Mouse (Mus musculus) R1 (cell line): ENCODE results near the gene Spryd4.
"Not testable (repeated sequence)": the region's sequence is repeated elsewhere in the genome, so short reads cannot be mapped to it uniquely, and the experiment has no call there.

Experiments
- DNase-seq: peaks from one replicate; pipeline ENCODE4 v3.0.0-alpha.2; 2018; ENCODE audit warnings: low read depth, low spot score

The Spryd4 gene

DNA sequence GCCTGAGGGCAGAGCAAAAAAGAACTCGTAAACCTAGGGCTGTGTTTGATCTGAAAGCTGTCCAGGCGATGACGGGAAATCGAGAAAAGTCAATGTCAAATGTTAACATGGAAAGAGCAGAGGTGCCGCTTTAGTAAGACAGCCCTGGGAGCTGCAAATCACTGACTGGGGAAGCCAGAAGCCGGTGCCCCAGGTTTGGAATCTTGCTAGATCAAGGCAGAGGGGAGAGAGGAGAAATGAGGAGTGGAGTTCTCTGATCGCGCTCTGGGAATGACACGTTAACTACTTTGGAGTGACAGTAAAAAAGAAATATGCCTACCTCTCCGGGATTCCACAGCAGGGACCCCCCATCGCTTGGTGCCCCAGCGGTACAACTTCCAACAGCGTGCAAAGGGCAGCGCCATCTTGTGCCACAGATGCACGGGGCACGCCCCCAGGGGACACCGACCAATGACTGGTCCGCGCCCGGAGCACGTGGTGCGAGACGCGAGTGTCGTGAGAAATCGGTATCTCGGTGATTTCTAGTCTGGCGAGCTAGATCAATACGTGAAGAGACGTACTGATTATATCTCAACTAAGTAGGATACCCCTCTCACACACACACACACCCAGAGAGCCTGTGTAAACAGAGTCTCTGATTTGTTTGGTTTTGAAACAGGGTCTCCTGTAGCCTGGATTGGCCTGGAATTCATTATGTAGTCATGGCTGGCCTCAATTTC, at the start of gene Spryd4:
TSS of gene Spryd4 (minus strand) at position 418 of the 719 bp plus-strand sequence.
- DNase-seq = peak; percentile 95

DNA sequence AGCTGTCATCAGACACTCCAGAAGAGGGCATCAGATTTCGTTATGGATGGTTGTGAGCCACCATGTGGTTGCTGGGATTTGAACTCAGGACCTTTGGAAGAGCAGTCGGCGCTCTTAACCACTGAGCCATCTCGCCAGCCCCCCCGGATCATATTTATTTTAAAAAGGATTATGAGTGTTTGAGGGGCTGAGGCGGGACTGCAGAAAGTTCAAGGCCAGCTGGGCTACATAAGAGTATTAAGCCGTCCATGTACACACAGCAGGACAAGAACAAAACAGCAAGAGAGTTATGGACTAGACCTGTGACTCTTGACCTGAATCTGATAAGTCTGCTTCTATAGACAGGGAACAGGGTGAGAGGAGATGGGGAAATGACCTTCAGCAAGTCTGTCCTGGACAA, 48.8 kb upstream of the Spryd4 start:
- DNase-seq = not testable (repeated sequence)

DNA sequence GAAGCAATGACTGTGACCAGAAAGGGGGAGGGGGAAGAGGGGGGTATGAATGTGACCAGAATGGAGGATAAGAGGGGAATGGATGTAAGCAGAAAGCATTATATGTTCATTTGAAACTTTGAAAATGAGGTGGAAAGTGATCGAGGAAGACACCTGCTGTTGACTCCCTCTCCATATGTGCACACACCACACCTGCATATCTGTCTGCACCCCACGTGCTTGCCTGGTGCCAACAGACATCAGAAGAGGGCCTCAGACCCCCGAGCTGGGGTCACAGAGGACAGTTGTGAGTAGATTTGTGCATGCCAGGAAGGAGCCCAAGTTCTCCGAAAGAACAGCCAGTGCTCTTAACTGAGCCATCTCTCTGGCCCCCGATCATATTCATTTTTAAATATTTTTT, 48.3 kb upstream of the Spryd4 start:
- no peak for DNase-seq

DNA sequence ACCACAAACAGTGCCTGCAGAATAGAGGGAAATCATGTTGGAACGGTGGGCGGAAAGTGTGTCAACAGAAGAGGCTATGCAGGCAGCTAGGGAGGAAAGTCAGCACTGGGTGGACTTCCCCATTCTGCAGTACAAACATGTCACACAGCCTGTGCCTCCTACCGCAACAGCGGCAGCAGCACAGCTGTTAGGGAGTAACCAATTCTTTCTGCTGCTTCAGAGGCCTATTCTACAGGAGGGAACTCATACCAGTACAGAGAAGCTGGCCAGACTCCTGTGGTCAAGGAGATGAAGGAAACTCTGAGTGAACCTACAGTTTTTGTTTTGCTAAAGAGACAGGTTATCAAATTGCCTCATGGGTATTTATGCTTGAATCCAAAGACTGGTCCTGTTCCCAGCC, 47.3 kb upstream of the Spryd4 start:
- no peak for DNase-seq

DNA sequence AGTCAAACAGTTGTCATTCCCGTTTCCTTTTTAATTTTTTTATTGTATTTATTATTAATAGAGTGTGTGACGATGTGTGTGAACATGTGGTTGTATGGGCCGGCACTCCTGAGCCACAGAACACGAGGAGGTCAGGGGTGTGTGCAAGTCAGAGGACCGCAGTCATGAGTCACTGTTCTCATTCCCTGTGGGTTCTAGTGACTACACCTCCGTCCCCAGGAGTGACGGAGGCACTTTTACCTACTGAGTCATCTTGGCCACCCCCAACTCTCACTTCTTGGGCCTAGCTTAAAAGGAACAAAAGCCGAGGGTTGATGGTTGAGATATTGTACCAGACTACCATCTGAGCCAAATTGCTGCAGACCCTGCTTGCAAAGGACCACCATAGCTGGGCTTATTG, 44.7 kb upstream of the Spryd4 start:
- DNase-seq = no peak

DNA sequence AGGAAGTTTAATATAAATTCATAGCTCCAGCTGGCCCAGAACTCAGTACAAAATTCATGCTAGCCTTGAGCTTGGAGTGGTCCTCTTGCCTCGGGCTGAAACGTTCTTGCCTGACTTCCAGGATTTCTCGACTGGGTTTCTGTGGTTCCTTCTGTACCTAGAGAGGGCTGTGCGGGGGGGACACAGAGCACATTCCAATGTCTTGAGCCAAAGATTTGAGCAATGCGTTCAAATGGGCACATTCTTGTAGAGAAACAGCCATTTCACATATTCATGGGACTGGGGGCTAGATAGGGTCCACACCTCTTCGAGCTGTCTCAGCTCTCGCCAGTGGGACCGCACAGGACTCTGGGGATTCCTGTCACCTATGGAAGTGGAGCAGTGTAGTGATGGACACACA, 44.3 kb upstream of the Spryd4 start:
- no peak for DNase-seq

DNA sequence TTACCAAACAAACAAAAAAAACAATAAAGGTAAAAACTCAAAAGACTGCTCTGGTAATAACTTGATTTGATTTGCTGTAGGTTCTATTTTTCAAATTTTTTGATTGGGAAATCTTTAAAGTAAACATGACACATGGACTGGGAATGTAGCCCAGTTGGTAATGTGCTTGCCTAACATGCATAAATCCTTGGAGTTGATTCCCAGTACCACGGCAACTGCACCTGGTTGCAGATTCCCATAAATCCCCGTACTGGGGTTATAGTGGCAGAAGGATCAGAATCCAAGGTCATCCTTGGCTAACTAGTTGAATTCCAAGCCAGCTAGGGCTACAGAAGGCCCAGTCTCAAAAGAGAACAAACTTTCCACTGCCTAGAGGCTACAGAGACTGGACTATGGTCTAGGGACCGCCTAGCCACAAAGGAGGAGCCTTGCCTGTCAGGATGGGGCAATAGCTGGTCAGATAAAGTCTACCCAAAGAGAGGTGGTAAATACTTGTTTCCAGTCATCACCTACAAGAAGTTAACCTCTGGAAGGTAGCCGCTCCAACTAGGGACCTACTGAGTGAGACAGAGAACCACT, 42.2 kb upstream of the Spryd4 start, which contains the start of gene Apon:
TSS of gene Apon (plus strand) at position 420 of the 579 bp plus-strand sequence.
- DNase-seq = no peak

DNA sequence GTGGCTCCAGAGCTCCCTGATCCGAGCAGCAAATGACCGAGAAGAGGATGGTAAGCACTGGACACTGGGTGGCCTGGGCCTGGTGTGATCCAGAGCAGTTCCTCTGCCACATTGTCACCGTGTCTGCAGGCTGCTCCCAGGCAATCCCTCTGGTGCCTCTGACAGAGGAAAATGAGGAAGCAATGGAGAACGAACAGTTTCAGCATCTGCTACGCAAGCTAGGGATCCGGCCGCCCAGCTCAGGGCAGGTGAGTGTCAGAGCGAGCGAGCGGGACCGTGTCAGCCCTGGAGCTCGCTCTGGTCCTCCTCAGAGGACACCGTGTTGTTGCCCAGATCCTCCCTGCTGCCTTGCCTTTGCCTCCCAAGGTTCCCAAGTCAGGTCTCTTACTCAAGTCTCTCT, 39.0 kb upstream of the Spryd4 start:
- DNase-seq = no peak

DNA sequence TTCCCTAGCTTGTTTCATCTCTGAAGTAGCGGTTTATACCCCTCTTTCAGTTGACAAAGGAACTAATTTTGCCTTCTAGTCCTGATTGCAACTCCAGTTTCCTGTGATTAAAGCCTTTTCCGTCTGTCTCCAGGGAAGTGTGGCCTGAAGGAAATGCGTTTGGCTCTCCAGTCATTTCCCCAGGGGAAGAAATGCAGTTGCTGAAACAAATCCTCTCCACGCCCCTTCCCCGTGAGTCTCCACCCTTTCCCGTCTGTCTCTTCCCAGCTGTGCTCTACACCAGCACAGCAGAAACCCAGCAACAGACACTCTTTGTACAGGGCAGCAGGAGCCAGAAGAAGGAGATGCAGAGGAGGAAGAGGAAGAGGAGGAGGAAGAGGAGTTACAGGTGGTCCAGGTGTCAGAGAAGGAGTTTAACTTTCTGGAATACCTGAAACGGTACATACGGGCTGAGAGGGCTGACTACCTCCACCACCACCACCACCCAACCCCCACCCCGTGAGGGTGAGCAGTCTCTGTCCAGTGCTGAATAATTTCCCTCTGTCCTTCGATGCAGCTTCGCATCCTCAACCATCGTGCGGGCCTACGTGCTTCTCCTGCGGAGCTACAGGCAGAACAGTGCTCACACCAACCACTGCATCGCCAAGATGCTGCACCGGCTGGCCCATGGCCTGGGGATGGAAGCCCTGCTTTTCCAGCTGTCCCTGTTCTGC, 35.6 kb upstream of the Spryd4 start:
- DNase-seq = peak; percentile 92

DNA sequence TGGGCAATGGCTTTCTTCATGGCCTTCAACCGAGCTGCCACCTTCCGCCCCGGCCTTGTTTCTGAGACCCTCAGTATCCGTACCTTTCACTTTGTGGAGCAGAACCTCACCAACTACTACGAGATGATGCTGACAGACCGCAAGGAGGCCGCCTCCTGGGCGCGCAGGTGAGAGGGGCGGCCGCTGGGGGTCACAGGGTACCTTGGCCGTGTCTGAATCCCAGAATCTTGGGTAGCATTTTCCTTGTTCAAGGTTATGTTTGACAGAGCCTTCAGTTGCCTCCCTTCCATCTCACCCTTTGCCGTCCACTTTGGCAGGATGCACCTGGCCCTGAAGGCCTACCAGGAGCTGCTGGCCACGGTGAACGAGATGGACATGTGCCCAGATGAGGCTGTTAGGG, 32.5 kb upstream of the Spryd4 start:
- no peak for DNase-seq

DNA sequence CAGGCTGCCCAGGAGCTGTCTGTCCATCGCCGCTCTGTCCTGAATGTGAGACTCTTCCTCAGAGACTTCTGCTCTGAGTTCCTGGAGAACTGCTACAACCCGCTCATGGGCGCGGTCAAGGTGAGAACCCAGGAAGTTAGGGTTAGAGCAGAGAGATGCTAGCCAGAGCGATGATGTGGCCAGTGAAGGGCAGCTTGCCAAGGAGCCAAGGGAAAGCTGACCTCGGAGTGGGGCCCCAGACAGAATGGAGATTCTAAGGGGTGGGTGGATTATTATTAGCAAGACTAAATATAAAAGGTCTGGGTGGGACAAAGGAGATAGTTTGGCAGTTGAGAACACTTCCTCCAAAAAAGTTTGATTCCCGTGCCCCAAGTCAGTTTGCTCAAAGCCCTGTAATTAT, 31.6 kb upstream of the Spryd4 start:
- no peak for DNase-seq

DNA sequence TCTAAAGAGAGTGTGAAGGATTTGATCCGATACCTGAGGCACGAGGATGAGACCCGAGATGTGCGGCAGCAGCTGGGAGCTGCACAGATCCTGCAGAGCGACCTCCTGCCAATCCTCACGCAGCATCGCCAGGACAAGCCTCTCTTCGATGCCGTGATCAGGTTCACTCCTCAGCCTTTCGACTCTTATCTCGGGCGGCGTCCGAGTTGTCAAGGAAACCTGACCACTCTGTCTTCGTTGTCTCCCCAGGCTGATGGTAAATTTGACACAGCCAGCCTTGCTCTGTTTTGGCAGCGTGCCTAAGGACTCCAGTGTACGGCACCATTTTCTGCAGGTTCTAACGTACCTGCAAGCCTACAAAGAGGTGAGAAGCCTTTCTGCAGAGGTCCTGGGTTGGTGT, 28.5 kb upstream of the Spryd4 start:
- DNase-seq = no peak

DNA sequence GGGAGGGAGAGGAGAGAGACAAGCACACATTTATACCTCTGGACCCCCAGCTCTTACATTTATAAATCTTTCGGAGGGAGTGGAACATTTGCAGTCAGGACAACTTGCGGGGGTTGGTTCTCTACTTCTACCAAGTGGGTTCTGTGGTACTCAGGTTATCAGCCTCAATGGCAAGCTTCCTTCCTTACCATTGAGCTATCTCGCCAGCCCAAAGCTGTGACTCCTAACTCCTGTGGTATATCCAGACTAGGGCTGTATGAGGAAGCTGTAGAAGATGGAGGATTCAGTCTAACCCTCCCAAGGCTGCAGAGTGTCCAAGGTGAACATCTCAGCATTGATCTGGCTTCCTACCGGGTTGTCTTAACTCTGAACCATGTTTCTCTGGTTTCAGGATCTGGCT, 27.5 kb upstream of the Spryd4 start:
- no peak for DNase-seq

DNA sequence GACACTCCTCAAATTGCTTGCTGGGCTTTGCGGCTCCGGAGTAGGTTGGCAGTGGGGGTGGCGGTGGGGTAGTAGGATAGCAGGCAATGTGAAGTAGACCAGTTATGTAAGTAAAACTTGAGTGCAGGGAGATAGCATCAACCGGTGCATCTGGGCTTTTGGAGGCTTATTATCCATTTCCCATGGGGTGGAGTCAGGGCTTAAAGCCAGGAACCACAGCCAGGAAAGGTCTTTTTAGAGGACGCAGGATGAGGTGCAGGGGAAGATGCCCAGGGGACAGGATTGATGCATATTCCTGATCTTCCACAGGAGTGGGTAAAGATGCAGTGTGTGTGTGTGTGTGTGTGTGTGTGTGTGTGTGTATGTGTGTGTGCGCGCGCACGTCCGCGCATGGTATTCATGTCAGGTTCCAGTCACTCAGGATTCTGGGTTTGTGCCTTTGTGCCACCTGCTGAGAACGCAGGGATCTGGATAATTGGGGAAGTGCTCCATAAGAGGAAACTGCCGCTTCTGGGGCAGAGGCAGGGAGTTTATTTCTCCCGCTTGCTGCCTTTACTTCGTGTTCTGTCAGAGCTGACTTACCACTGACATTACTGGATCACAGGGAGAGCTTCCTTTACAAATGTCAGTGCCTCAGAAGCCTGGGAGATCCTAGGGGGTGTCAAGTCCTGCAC, 26.3 kb upstream of the Spryd4 start:
- DNase-seq = no peak

DNA sequence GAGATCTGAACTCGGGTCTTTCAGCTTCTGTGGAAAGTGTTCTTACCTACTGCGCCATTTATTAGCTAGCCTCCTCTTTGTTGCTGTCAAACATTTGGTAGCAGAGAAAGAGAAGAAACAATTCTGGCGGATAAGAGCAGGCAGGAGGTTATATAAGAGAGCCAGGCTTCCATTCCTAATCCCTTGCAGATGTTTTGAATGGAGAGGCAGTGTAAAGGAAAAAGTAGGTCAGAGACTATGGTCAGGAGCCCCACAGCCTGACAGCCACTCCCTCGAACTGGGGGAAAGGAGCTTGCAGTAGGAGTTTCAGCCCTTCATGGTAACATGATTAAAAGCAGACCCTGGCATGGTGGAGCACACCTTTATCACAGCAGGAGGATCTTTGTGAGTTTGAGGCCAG, 24.7 kb upstream of the Spryd4 start:
- no peak for DNase-seq

DNA sequence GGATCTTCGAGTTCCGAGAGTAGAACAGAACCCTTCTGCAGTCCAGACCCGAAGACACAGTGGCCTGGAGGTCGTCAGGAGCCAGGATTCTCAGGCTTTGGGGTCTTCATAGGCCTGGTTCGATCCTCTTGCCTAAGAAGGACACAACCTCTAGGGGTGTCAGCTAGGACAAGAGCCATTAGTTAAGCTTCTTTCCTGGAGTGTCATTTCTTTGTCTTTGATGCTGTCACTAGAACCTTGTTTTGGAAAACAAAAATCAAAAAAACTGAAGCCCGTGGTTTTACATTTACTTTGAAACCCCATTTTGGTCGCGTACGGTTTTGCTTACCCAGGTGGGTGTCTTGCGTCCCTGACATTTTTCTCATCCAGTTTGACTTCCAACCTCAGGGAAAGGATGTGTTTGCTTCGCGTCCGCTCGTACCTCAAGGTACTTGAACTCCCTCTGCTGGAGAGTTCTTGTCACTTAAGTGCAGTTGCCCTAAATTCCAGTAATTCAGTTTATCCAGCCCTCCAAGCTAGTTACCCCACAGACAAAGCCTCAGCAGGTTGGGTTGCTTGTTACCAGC, 20.9 kb upstream of the Spryd4 start:
- peak; percentile 92 for DNase-seq

DNA sequence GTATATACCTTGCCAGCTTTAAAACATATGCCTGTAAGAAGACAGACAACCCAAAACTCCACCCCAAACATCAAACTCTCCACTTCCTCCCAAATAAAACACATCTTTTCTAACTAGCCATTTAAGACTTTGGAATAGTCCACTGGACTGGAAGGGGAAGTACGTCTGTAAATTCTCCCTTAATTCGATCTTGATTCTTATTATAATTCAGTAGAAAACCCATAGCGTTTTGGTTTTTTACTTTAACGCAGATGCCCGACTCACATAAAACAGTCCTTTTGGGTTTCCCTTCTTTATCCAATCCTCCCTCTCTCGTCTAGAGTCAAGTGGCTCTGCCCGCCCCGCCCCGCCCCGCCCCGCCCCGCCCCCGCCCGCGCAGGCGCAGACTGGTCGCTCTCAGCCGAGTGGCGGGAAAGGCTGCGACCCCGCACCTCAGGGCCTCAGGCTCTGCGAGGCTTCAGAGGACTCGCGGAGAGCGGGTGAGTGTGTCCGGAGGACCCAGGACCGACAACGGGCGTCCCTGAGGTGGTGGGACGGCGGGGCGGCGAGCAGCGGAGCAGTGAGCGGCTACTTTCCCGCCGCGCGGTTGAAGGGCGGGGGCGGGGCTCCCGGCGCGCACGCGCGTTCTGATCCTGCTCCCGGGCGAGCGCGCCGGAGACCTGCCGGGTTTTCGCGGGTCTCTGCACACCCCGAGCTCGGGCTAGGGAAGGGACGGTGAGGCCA, 20.3 kb upstream of the Spryd4 start, which contains the start of gene Timeless:
TSS of gene Timeless (plus strand) at position 369 of the 723 bp plus-strand sequence.
- peak; percentile 83 for DNase-seq

DNA sequence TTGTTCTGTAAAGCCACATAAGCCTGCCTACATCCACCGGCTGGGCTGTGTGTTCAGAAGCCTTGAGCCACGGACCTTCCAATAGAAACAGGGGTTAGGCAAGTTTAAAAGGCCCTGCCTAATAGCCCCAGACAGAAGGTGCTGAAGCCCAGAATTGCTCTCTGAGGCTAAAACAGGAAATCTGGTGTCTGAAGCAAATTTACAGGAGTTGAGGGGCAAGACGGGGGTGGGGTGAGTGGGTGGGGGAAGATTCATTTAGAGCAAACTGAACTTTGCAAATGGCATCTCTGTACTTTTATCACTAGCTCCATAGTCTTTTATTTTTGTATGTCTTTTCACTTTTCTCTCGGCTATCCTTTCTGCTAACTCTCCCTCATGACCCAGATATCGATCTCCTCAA, 19.5 kb upstream of the Spryd4 start:
- no peak for DNase-seq

DNA sequence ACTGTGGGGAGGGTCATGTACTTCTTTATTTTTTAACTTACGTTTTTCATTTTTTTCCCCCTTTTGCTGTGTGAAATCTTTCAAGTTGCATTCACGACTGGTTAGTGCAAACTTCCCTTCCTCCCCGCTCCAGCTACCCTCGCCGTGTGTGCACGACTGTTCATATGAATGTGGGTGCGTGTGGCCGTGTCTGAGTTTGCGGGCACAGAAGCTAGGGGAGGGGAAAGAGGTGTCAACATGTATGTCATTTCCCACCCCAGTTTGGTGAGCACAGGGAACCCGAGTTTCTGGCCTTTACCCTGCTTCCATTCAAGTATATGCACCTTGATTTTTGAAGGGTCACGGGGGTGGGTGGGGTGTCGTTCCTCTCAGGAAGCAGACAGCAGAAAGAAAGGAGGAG, 19.0 kb upstream of the Spryd4 start:
- DNase-seq = no peak

DNA sequence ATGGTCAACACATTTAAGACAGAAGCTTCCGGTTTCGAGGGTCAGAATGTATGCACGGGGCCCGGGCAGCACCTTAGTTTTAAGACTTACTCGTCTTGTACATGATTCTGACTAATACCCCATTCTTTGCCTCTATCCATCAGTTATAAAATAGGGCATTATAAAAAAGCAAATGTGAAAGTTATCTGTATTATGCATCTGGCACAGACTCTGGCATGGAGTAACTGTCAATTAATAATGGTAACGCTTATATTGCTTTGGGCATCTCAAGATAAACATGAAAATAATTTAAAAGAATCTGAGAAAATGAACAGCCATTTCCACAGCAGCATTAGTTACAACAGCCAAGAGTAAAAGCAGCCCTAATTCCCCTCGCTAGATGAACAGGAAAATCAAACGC, 16.4 kb upstream of the Spryd4 start:
- no peak for DNase-seq

DNA sequence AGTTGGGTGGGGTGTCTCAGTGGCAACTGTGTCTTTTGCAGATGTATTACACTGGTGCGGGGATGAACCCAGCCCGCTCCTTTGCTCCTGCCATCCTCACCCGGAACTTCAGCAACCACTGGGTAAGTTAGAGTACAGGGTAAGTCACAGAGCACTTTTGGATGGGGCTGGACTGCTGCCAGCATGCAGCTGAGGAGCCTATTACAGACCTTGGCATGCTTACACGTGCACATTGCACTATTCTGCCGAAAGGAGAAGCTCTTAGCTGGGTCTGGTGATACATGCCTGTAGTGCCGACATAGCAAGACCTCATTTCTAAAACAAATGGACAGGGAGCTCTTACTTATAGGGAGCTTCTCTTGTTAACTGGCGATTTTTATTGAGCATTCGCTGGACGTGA, 16.0 kb upstream of the Spryd4 start:
- DNase-seq = no peak
